Mouse (Mus musculus) testis, postnatal 14 days (tissue): ENCODE measurements at regions not wholly inside any gene's neighbourhood (a gene's known extent, or its start where the extent isn't known, plus 50 kb on each side); places are given as distances from the start of the nearest gene placed in this dataset.
A peak's percentile ranks its signal among the peaks of the same experiment; 100 is the strongest.

ENCODE experiments used
- DNase-seq: peaks from one replicate; pipeline ENCODE4 v3.0.0; 2021; ENCODE audit warnings: low spot score

DNA sequence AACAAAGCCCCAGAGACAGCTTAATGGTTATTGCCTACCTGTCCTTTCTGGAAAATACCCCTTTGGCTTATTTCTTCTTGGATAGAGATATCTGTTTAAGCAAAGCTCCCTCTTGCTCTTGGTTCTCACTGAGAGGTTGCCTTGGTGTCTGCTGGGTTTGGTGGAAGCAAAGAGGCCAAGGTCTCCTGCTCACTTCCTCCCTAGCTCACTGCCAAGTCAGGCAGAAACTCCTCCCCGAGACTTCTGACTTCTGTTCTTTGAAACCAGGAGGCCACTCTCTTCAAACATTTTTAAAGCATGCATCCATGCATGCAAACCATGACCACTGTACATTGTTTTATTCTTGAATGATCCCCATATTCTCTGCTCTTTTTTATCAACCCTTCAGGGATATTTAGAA lies 354.6 kb downstream of the Ankrd50 start:
- DNase-seq: no peak

DNA sequence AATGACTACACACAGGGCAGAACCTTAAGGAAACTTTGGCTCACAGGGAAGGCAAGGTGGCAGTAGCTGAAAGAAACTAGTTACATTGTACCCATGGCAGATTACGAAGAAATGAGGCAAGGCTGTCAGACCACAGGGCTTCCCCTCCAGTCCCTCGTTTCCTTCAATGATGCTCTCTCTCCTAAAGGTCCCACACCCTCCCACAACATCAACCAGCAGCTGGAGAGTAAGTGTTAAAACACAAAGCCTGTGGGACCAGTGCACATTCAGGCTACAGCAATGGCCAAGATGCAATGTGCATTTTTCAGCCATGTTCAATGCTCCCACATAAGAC lies 355.5 kb downstream of the Ankrd50 start:
- no peak for DNase-seq

DNA sequence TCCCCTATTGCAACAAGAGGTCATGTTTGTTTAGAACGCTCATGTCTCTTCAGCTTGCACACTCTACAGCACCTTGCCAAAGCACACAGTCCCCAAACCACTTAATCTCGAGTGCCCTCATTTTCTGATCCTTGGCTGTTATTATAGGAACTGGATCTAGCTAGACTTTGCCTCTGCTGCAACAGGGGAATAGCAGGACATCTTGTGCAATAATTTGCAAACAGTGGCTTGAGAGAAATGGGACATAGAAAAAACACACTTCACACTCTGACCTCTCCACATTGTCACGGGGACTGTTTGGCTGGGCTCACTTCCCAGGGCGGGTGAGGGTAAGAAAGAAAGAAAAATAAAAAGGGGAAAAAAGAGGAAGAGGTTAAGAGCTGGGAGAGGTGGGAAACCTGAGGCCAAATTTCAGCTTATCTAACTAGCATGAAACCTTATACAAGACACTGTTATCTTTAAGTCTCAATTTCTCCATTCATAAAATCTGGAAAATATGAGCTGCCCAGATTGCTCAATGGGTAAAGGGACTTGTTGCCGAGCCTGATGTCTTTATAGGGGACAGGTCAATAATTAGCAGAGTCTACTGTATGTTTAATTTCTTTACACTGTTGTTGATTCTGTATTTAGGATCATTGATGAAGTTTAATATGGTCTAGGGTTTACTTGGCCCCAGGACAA lies 356.0 kb downstream of the Ankrd50 start:
- DNase-seq: no peak

DNA sequence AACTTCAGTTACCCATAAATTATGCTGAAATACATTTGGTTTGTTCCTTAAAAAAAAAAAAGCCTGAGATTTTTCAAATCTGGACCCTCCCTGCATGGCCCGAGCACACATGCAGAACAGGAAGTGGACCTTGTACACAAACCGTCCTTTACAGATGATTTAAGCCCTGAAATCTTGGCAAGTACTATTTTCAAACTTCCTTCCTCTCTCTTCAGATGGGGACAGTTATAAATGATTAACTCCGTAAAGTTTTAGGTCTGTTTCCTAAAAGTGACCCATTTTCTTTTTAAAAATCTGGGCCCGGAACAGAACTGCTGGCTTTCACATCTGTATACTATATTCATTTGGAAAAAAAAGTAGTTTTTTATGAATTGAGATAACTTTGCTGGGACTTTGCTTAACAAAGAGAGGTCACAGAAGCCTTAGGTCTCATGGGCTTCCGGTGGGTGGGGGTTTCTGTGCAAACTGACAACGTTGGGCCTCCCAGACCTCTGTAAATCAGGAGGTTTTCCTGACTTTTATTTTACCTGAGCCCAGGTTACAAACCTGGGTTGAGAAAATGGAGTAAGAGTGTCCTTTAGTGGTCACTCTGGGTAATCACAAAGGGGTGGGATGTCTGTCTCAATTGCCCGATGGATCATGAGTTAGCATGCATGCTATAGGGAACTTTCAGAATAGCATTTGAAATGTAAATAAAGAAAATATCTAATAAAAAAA lies 368.4 kb downstream of the Ankrd50 start:
- DNase-seq: no peak

DNA sequence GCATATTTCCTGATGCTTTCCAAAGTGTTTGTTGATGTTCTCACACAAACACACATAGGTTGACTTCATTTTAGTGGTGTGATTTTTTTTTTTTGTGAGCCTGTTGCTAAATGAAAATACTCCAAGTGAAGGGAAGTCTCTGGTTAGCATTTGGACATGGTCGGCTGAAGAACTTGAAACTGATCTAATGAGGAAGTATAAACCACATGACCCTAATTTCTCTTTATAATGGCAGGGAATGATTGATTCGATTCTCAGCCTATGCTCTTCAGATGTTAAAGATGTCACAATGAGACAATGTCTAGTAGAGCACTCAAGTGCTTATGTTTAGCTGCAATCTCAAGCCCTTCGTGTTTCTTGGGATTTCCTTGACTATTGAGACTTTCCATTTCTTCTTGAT lies 372.1 kb downstream of the Ankrd50 start:
- no peak for DNase-seq

DNA sequence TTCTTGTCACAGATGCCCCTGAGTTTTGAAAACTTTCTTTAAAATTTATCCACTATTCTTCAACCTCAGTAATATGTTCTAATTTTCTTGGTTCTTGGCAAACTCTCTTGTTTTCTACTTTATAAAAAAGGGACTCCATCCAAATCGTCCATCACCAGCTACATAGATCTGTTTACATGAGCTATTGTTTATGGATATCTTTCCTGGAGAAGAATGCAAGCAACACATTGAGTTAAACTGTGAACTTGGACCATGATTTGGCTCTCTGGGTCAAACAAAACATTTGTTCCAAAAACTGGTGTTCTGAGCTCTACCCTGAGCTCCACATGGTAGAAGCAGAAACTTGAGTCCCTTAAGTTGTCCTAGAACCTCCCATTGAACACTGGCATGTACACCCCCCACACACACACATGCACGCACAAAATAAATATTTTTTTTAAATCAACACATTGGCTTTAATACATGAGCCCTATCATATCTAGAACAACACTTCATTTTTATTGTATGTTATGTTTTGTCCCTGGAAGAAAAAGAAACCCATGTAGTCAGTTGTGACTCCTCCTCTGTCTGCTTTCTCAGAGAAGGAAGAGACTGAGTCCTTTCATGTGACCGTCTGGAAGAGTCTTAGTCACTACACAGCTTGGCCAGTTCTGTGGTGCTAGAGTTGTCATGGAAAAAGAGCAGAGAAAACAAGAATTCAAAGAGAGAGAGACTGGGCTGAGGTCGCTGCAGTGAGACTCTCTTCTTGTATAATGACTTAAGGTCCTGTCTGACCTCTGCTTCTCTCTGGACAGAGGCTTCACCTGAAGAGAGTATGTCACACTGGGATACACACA lies 379.4 kb downstream of the Ankrd50 start:
- DNase-seq: no peak

DNA sequence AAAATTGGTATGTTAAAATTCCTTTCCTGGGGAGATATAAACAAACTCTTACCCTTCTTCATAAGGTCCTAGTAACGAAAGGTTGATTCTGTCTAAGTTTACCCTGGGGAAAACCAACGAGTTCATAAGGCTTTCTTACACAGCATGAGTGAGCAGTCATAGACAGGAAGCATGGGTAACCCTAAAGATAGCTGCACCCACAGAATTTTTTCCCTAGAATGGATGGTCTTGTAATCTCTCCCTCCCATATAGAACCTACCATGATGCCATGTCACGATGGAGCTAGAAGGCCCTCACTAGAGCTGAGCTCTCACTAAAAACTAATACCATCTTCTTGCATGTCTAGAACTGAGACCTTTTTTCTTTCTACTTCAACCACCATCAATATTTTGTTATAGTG lies 380.1 kb upstream of the Gm5148 start:
- DNase-seq: no peak

DNA sequence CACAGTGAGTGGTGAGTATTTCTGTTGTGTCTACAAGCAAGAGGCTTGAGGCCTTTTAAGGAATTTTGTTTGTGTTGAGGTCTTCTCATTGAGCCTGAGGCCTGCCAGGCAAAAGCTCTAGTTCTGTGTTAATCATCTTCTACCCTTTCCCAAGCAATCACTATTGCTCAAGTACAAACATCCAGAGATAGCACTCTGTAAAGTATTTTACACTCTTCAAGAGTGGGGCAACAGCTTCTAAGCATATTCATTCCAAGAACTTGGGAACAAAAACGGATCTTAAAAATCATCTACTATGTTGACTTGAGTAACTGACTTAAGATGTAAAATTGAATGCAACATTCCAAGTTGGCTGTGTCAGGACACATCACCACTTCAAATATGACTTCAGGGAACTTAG lies 378.7 kb upstream of the Gm5148 start:
- DNase-seq: no peak

DNA sequence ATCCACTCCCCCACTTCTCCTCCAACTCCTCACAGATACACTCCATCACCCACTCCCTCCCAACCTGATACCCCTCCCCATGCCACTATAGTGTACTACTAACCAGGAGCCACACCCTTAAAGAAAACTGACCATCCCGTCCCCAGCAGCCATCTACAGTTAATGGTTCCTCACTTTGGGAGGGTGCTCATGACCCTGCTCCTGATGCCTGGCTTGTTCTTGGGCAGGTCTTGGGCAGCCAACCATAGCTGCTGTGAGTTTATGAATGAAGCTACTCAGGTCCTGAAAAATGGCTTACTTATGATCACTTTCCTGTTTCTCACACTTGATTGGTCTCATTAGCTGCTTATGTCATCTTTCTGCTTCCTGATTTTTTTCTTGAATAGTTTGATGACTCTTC lies 377.9 kb upstream of the Gm5148 start:
- DNase-seq: no peak

DNA sequence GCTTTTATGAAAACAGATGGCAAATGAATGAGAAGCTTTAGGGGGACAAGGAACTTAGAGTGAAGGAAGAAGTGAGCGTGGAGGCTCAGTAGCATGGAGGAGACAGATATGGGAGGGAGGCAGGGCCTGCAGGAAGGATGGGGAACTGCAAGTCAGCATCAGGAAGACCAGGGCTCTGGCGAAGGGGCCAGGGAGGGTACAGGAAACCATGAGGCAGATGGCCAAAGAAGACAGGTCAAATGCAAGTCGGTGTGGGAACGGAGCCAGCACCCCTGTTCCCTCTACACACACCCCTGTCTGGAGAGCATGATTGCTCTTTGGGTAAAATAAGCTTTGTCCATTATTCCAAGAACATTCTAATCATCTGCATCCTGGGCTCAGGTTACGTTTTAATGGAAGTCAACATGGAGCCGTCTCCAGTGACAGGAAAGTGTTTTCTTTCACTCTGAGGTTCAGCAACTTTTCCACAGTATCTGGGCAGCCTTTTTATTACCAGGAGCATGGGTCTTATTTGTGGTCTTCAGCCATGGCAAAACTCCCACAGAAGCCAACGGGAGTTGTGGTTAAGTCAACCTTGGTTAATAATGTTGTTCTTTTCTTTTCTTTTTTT lies 370.2 kb upstream of the Gm5148 start:
- no peak for DNase-seq

DNA sequence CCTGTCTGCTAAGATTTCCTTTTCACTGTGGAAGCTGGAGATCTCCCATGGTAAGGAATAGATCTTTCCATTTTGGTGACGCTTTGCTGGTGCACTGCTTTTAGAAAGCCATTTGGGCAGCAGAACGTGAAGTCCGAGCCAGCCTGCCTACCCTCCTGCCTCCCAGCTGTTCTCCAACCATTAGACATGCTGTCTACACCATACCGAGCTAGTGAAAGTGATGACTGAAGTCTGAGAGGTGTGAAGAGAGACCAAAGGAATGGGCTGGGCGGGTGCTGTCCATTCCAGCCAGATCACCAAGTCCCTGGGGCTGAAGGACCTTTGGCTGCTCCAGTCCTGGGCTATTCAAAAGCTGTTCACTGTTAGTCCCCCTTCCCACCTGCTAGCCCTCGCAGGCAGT lies 360.3 kb upstream of the Gm5148 start:
- no peak for DNase-seq

DNA sequence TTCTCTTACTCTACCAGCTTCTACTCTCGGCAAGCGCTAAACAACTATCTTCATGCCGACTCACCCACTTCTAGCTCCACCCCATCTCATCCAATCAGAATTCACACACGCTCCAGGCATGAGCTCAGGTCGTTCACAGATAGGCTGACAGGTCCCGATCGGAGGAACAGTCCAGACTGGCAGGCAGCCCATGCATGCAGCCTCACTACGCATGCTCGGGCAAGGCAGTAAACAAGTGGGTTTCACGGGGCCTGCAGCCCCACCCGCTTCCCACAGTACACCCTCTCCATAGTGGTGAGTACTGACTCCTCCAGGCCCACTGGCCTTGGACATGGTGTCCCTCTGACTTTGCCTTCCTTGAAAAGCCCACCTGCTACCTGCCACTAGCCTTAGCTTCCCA lies 358.1 kb upstream of the Gm5148 start:
- peak; percentile 35 for DNase-seq

DNA sequence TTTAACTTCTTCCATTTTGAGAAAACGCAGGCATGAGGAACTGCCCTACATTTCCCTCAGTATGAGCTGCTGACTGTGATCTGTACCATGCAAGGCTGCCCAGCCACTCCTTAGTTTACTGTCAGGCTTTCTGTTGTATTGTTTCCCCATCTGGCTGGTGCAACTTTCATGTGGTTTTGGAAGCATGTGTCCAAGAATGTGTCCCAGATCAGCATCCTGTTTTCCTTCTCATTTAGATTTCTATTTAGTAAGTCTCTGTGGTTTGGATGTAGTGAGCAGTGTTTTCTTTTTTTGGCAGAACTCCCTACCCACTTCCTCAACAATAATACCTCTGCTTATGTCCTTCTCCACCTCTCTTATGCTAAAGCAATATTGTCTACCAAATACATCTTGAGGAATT lies 352.5 kb upstream of the Gm5148 start:
- no peak for DNase-seq

DNA sequence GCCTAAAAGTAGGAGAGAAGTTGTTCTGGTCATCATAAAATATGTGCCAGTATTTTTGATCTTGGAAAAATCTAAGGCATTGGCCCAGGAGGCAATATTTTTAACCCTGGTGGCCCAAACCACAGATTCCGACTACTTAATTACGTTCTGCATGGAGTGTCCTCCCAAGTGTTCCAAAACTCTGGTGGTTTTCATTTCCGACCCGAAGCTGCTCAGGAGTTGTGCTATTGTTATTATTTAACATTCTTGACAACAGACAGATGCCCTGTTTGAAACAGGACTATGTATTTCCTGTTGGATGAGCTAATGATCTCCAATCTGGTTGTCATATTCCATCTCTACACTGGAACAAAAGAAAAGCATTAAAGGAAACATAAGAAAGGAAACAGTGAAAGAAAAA lies 349.7 kb upstream of the Gm5148 start:
- DNase-seq: no peak

DNA sequence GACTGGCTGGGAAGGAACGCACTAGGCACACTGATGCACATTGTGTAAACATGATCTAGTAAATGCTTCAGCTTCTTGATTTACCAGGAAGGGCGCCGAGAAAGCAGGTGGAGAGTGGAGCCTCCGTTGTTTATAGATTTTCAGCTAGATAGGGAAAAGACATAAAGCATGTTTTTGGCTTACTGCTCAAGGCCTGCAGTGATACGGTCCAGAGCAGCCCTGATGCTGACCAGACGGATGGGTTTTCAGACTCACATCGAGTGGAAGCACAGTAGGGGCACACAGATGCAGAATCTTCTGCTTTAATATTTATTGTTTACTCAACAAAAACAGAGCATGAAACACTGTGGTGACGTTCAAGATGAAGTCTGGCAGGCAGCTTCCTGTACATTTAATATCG lies 331.3 kb upstream of the Gm5148 start:
- no peak for DNase-seq

DNA sequence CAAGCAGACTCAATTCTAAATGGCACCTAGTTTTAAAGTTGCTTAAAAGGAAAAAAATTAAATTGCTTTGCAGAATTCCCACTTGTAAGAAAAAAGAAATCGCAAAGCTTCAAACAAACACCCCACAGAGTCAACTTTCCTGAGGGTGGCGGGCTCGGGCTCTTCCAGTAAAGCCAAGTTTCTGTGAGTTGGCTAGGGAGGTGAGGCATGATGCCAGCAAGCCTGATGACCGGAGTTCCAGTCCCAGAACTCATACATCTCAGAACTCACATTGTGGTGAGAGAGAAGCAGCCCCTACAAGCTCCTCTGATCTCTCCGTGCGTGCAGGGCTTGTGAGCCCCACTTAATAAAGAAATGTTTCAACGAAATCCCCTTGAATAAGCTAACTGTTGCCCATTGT lies 328.7 kb upstream of the Gm5148 start:
- DNase-seq: no peak

DNA sequence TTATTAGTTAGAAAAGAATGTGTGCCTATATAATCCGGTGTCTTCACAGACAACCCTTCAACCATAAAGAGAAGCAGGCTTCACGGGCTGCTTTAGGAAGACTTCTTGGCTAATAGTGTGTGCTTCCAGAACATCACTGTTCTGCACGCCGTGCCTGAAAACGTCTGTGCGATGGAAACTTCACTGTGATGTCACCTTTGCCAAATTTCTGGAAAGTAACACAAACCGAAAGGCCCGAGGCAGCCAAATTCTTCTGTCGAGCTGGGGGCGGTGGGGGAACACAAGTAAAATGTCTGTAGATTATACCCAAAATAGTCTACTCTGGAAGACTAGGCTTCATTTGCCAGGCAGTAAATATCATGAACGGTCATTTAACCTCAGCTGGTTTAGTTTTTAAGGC lies 327.5 kb upstream of the Gm5148 start:
- no peak for DNase-seq

DNA sequence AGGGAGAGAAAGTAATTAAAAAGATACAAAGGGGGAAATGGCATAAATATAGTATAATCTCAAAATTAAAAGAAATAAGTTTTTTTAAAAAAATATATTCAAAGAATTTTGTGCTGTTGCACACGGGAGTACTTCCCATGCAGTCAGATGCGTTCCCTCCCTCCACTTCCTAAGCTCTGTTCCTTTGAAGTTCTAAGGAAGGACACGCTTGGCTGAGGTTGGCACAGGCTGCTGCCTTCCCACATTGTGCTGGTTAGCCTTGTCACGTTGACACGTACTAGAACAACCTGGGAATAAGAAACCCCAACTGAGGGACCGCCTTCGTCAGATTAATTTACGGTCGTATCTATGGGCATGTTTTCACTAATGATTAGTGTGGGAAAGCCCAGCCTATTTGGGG lies 326.6 kb upstream of the Gm5148 start:
- DNase-seq: peak; percentile 11

DNA sequence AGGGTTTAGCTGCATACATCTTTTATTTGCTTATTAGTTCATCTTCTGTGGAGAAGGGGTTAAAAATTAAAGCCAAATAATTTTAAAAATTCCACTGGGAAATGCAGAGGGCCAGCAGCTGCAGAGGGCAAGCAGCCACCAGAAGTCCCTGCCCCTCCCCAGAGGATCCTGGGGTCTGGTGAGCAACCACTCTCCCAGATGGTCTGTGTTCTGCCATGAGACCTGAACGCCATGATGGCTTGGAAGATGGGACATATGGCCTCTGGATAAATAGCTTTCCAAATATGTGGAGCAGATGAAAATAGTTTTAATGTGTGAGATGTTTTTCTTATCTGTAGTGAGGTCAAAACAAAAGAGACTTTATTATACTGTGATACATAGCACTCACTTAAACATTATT lies 326.1 kb upstream of the Gm5148 start:
- no peak for DNase-seq

DNA sequence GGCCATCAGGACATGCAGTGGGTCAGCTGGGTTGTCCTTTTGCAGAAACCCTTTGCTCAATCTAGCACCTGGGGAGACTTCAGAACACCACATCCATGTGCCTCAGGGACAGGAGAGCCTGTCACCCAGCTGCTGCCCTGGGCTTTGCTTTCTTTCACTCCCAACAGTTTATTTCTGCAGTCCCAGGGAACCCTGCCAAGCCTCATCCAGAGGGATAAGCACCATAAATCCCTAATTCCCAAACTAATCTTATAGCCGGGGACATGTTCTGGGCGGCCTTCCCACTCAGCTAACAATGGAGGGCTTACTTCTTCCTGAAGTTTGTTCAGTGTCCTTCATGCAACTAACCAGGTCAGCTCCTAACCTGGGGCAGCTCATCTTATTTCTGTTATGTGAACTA lies 325.0 kb upstream of the Gm5148 start:
- DNase-seq: no peak

DNA sequence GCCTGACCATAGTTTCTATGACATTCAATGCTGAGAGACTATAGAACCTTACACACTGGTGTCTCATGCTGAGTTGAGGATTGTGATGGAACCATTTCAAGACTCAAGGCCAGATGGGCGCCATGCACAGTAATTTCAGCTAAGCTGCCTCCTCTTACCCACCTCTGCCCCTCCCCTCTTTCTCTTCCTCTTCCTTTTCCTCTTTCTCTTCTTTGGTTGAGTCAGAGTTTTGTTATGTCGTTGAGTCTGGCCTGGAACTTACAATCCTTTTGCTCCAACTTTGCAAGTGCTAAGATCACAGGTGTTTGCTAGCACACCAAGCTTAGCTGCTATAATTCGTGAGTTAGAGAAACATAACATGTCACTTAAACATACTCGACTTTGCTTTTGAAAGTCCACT lies 323.2 kb upstream of the Gm5148 start:
- no peak for DNase-seq

DNA sequence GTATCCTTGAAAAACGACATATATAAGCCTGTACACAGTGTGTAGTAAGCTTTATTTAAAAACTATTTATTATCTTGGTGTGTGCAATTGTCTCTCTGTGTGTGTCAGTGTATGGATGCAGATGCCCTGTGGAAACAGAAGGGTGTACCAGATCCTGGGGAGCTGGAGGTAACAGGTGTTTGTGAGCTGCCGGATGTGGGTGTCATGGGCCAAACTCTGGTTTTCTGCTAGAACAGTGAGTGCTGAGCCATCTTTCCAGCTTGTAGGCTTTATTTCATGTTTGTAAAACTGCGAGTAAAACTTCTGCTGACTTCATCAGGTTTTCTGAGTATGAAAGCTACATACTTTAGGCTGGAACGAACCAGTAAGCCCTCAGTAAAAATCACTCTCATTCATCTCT lies 322.3 kb upstream of the Gm5148 start:
- DNase-seq: no peak

DNA sequence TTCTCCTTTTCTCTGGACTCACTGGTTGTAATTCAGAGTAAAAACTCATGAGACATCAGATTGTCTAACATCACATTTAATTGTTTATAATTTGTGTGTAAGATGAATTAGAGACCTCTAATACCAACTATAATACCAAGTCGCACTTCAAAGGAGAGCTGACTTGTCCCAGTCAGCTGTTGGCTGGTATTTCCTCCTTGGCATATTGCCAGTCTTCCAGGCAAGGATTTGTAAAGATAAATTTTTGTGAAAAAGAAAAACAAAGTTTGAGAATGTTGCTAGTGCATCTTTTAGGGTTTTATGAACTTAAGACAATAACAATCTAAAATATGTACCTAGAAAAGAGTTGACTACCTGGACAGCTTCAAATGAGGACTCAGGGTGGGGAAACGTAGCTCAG lies 321.7 kb upstream of the Gm5148 start:
- no peak for DNase-seq
